Mouse (Mus musculus) myocyte (in vitro differentiated cells): ENCODE measurements around the gene Lgals7.

Source experiments
- E2F4 ChIP-seq: IDR thresholded peaks from one replicate; pipeline ENCODE4 v1.6.1; 2011; ENCODE audit warnings: mild to moderate bottlenecking, control low read depth, moderate library complexity; ENCODE audit not compliant: insufficient read depth
- POLR2A ChIP-seq: IDR thresholded peaks from one replicate; pipeline ENCODE4 v1.6.1; 2011; ENCODE audit warnings: low read depth, mild to moderate bottlenecking, control low read depth, moderate library complexity; ENCODE audit not compliant: insufficient read length
- REST ChIP-seq: IDR thresholded peaks from one replicate; pipeline ENCODE4 v1.6.1; 2011; ENCODE audit warnings: mild to moderate bottlenecking, control low read depth, moderate library complexity; ENCODE audit not compliant: insufficient read depth, insufficient read length

DNA sequence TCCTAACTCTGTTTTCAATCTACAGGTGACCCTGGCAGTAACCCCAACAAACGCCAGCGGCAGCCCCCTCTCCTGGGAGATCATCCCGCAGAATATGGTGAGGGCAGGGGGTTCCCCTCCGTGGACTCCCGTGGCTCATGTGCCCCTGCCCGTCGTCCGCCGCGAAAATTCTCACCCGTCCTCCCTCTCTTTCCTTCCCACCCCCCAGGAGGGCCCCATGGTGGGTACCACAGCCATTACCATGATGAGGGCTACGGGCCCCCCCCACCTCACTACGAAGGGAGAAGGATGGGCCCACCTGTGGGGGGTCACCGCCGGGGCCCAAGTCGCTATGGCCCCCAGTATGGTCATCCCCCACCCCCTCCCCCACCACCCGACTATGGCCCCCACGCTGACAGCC lies 45.2 kb upstream of the Lgals7 start:
- TF ChIP-seq POLR2A (no peak), E2F4 (no peak), REST (no peak)
